Mouse (Mus musculus): ENCODE results near the gene Pgam5. TPM values are rescaled to one million over a fixed set of nuclear protein-coding genes. Genes with fewer than 3 reads are reported as not detected.
A peak's percentile ranks its signal among the peaks of the same experiment; 100 is the strongest.

Pgam5 gene
- 10 to 100 TPM; 50.0 to 60.1 (median 52.8) TPM for total RNA-seq (2022)

DNA sequence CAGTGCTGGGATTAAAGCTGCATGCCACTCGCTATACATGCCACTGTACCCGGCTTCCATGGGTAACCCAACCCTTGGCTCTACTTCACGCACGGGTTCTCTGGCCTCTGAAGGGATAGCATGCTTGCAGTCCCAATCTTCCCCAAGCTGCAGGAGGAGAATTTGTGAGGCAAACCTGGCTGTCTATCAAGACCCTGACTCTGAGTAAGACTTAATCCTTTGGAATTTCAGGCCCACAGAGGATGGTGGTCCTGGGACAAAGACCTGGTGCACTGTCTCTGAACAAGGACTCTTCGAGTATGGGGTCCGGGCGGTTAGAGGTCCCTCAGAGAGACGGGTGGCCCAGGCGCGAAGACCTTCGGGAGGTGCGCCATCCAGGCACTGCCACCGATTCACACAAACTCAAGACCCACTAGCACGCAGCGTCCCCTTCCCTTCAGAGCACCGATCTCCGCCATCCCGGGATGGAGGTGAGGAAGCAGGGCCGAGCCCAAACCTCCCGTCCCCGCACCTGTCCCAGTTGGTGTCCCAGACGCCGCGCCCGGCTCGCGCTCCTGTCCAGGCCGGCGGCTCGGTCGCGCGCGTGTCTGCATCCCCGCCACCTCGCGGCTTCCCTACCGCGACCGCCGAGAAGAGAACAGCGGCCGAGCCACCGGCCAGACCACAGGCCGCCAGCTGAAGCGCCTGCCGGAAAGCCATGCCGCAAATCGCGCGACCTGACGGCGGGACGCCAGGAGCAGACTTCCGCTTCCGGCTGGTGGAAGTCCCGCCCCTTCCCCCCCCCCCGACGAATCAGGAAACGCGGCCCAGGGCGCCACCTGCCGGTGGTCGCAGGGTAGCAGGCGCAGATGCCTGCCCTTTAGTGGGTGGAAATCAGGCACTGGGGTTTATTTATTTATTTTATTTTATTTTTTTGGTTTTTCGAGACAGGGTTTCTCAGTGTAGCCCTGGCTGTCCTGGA, at the start of gene Pgam5:
Pgam5 (minus strand) TSS at position 773 of the 961 bp plus-strand sequence.
- DNase-seq (ENCODE audit: low spot score in 2 of 2): peak; percentile 67 to 72

- no peak for DNase-seq (ENCODE audit: low spot score in 2 of 2)
Observed at GRCm38 (mm10) chr5:110313127-110313526, 43.4 kb upstream of the Pgam5 start.

DNA sequence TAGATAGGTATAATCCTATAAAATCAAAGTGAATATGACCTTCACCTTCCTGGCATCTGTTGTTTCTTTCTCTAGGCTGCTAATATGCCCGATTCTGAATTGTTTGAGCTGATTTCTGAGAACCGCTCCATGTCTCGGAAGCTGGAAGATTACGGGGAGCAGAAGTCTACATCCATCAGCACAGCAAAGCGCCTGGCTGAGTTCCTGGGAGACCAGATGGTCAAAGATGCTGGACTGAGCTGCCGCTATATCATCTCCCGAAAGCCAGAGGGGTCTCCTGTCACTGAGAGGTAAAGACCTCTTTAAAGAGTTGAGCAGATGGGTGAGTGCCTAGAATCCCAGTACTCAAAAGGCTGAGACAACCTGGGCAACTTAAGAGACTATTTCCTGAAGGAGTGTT, 39.1 kb upstream of the Pgam5 start:
- DNase-seq (ENCODE audit: low spot score in 2 of 2): no peak

- DNase-seq (ENCODE audit: low spot score in 2 of 2): no peak
Observed at GRCm38 (mm10) chr5:110300591-110300990, 30.9 kb upstream of the Pgam5 start.

DNA sequence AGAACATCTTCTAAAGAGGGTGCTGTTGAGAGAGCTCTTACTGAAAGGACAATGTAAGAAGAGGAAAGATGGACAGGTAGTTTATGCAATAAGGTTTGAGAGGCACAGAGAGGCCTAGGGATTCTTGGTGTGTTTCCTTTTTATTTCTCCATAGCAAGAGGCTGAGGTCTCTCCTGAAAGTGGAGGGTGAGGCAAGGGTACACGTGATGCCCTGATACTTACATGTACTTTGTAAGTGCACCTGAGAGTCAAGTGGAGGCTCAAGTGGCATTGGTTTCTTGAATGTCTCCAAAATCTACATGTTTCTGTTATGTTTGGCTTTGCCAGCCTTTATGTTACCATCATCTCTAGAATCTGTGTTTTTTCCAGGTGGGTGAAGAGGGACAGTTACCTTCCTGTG, 26.9 kb upstream of the Pgam5 start:
- DNase-seq (ENCODE audit: low spot score in 2 of 2): no peak

GRCm38 (mm10) chr5:110291649-110292048, 21.9 kb upstream of the Pgam5 start:
- no peak for DNase-seq (ENCODE audit: low spot score in 2 of 2)

DNA sequence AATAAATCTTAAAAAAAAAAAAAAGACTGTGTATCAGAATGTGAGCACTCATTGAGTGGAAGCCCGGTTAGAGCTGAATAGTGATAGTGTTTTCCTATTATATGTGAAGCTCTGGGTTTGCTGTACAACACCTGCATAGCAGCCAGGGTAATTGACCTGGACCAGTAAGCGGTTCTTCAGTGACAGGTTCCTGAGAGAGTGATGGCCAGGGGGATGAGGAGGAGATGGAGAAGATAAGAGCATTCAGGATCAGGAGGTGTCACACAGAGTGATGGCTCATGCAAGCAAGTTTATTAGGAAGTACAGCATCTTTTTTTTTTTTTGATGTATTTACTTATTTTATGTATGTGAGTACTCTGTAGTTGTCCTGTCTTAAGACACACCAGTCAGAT, 17.4 kb upstream of the Pgam5 start:
- DNase-seq (ENCODE audit: low spot score in 2 of 2): no peak

GRCm38 (mm10) chr5:110286446-110287083, 16.9 kb upstream of the Pgam5 start:
- no peak for DNase-seq (ENCODE audit: low spot score in 2 of 2)

- DNase-seq (ENCODE audit: low spot score in 2 of 2): peak; percentile 56 to 66
Observed at GRCm38 (mm10) chr5:110285770-110286445, 16.2 kb upstream of the Pgam5 start, which contains the start of the genes Pxmp2 and Pole. Gene Pxmp2 (minus strand): TSS chr5:110286186. Gene Pole (plus strand): TSS chr5:110286306.

- no peak for DNase-seq (ENCODE audit: low spot score in 2 of 2)
Observed at GRCm38 (mm10) chr5:110285156-110285555, 15.4 kb upstream of the Pgam5 start.

DNA sequence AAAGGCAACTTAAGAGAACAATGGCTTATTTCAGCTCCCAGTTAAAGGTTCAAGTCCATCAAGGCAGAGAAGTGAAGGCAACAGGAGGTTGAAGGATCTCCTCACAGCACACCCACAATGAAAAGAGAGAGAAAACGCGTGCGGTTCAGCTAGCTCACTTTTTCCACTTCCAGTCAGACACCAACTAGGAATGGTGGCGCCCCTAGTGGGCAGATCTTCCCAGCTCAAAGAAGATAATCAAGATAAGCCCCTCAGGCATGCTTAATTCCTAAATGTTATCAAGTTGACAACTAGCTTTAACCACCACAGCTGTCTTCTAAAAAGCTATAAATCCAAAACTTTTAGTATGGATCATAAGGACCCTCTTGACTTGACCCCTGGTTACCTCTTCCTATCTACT, 14.8 kb upstream of the Pgam5 start:
- DNase-seq (ENCODE audit: low spot score in 2 of 2): no peak

GRCm38 (mm10) chr5:110281984-110282383, 12.3 kb upstream of the Pgam5 start:
- no peak for DNase-seq (ENCODE audit: low spot score in 2 of 2)

DNA sequence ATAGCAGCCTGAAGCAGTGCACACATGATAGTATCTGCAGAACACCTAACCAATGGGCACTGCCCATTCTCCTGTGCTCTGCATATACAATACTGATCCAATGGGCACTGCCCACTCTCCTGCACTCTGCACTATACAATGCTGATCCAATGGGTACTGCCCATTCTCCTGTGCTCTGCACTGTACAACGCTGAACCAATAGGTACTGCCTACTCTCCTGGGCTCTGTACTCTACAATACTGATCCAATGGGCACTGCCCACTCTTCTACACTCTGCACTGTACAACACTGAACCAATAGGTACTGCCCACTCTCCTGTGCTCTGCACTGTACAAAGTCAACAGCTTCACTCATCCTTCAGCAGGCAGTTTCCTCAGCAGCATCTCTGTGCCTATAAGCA, 7.2 kb upstream of the Pgam5 start:
- DNase-seq (ENCODE audit: low spot score in 2 of 2): no peak

GRCm38 (mm10) chr5:110276391-110276790, 6.7 kb upstream of the Pgam5 start:
- DNase-seq (ENCODE audit: low spot score in 2 of 2): no peak

DNA sequence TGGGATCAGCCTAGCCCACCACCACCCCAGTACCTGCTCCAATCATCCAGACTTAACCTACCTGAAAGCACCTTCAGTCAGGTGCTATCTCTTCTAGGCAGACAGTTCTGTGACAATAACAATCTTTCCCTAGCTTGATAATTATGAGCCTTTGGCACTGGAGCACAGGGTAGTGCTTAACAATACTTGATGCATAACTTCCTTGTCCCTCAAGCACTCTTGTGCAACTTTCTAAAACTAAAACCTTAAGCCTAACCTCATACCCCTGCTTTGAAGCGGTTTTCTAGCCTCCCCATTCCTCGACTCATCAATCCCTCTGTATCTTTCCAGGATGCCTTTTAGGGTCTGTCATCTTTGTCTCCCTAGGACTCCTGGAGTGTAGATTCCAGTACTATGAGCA, 5.1 kb upstream of the Pgam5 start:
- no peak for DNase-seq (ENCODE audit: low spot score in 2 of 2)

DNA sequence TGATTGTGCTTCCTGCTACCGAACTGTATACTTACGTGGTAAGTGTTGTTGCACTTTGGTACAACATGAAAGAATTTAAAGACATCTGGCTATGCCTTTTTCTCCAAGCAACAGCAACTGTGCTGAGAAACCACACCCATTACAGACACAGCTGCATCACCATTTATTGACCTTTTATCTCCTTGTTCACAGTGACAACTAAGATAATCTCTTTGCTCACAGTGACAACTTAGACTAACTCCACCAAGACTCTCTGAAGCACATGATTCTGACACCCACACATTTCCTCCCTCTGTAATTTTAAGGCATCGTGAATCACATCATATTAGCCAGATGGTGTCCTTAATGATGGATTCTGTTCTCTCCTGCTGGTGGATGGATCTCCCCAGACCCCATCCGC, 4.4 kb upstream of the Pgam5 start:
- no peak for DNase-seq (ENCODE audit: low spot score in 2 of 2)

GRCm38 (mm10) chr5:110270242-110270641, 529 bp upstream of the Pgam5 start:
- DNase-seq (ENCODE audit: low spot score in 2 of 2): no peak

- no peak for DNase-seq (ENCODE audit: low spot score in 2 of 2)
Observed at GRCm38 (mm10) chr5:110266941-110267340, 2.8 kb downstream of the Pgam5 start.

DNA sequence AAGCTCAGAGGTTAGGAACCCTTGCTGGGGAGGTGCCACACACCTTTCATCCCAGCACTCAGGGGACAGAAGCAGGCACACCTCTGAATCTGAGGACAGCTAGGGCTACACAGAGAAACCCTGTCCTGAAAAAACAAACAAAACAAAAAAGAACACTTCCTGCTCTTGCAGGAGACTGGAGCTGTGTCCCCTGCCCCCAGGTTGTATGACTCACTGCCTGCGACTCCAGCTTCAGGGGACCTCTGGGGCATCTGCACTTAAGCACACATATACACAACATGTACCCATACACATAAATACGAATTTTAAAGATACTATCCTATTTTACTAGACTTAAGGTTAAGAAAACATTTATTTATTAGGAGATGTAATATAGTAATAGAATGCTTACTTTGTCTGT, 25.6 kb downstream of the Pgam5 start:
- no peak for DNase-seq (ENCODE audit: low spot score in 2 of 2)

GRCm38 (mm10) chr5:110232346-110232745, 37.4 kb downstream of the Pgam5 start:
- no peak for DNase-seq (ENCODE audit: low spot score in 2 of 2)

- no peak for DNase-seq (ENCODE audit: low spot score in 2 of 2)
Observed at GRCm38 (mm10) chr5:110231638-110232037, 38.1 kb downstream of the Pgam5 start.

Data from left cerebral cortex, adult 8-10 months (tissue).